Mouse (Mus musculus): ENCODE measurements at regions not wholly inside any gene's neighbourhood (a gene's known extent, or its start where the extent isn't known, plus 50 kb on each side); places are given as distances from the start of the nearest gene placed in this dataset.
"Not testable (repeated sequence)": the region's sequence is repeated elsewhere in the genome, so short reads cannot be mapped to it uniquely, and the experiment has no call there.

DNA sequence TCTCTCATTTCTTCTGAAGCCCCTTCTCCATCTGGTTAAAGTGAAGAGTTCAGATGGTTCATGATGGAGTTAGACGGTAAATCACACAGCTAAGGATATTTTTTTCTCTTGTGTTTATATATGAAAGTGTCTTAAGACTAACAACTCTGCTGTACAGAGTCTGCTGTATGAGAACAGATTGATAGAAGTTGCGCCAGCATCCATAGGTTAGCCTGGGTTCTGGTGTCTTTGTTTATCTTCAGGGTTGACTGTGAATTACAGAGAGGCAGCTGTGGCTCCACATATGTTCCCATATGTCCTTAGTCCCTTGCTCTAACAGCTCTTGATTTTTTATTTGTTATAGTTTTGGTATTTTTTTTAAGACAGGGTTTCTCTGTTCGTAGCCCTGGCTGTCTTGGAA, 334.9 kb upstream of the Api5 start:
- DNase-seq: no peak

DNA sequence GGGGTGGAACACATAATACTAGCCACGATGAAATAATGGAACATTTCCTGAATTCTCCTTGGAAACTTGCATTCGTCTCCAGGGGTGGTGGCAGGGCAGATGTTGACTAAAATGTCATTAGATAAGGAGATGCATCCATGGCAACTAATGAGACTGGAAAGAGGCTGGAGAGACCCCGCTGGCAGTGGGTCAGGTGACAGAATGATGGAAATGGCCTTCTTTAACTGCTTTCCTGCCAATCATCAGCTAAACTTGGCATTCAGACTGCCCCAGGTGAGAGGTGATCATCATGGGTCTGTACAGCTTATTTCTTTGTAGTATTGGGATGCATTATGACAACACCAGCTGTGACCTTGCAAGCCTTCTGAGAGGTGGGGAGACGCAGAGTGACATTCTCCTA, 334.3 kb upstream of the Api5 start:
- peak; percentile 35 for DNase-seq

DNA sequence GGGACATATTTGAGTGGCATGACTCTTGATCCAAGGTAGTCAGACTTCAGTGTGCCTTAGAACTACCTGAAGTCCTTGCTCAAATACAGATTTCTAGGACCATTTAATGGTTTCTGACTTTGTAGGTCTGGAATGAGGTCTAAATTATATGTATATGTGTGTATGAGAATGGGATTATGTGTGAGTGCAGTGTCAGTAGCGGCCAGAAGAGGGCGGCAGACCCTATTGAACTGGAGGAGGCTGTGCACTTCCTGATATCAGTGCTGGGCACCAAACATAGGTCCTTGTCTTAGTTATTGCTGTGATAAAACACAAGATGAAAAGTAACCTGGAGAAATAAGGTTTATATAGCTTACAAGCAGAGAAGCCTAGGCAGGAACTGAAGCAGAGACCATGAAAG, 328.6 kb upstream of the Api5 start:
- no peak for DNase-seq

DNA sequence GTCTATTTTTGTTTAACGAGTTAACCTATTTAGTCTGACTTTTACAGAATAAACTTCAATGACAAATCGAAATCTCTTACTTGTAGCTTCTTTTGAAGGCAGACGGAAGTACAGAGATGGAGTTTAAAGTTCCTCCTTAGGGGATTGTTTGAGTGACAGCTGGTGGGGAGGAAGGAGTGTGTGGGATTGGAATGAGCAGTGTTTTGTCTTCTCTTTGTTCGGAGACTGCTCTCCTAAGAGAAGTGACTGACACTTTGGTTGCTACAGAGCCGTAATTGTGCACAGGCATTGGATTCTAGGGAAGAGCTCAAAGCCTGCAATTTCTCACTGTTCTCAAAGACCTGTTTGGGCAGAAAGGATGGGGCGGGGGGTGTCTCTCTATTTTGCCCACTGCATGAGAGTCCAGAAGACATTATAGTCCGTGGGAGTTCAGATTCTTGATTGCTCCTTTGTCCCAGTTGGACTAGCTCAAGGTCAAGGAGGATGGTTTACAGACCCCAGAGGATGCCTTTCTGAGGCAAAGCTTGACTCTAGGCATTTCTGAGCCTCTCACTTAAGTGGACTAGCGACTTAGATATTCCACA, 327.0 kb upstream of the Api5 start:
- DNase-seq: no peak

DNA sequence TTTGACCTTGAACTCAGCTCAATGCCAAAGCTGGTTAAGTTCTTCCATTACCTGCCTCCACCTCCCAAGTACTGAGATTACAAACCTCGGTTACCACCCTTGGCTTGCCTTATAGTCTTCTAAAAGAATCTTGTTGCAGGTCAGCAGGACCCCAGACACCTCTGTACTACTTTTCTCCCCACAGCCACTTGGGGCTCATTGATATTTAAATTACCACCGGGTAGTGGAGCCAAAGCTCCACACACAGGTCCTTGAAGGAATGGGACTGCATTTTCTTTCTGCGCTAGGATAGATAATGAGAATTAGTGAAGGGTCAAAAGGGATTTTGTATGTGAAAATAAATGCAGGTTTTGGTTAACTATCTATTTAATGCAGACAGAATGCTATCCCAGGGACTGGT, 326.5 kb upstream of the Api5 start:
- DNase-seq: no peak

DNA sequence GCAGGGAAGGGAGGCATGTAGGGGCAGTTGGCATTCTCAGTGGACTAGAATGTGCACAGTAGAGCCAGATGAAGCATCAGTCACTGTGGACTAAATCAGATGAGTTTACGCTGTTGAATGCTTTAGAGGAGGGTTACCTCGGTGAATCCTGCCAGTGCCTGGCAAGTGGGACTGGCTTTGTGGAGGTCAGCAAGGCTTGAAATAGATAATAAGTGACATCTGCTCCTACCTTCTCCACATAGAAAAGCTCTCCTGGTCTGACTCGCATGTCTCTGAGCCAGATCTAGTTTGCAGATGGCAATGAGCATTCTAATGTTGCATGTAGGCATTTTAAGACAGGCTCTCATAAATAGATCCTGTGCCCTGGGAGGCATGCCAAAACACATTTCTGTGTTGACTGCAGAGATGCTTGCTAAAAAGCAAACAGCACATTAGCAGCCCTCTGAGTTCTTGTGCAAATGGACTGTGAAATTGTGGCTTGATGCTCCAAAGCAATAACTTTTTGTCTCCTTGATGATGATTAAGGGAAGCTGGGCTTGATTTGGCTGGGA, 310.3 kb upstream of the Api5 start:
- DNase-seq: no peak

DNA sequence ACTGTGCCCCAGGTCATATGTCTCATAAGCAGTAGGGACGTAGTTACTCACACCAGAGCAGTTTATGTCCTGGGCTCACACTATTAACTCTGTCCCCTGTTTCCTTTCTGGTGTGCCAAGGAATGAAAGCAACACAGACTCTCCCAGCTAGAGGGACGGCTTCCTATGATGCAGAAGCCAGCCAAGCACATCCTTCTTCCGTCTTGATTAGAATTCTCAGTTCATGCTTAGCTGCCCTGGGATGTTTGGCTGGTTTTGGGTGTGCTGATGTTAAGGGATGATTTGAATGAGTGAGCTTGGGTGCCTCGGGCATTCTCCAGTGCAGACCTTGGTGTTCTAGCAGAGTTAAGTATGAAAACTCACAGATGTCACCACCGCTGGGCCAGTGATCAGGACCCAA, 291.9 kb upstream of the Api5 start:
- DNase-seq: no peak

DNA sequence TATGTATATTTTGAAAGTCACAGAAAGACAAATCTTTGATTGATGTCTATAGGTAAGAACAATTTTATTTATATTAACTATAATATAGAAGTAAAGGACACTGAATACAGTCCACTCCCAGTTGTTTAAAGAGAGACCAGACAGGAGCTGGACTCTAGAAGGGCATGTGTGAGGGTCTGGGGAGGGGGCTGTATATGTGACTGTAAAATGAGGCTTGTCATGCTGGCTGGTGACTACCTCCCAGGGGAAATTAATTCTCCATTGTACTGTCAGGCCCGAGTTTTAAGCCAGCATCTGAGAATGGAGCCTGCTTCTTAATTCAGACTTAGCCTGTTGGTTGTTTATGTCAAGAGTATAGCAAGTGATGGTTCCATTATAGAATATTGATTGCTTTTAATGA, 261.4 kb upstream of the Api5 start:
- no peak for DNase-seq

DNA sequence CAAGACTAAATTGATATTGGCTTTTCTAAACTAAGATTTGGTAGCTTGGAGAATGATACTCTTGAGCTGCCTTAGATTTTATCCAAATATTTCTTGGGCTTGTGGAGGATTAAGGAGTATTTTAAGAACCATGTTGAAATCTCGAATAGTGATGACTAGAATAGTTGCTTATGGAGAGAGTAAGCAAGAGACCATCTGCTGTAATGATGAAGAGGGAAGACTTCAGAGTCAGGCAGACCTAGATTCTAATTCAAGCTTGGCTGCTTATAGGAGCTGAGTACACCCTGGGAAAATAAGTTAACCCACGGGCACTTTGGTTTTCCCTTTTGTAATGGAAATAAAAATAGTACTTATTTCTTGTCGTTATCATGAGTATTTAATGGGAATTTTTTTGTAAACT, 257.3 kb upstream of the Api5 start:
- no peak for DNase-seq

DNA sequence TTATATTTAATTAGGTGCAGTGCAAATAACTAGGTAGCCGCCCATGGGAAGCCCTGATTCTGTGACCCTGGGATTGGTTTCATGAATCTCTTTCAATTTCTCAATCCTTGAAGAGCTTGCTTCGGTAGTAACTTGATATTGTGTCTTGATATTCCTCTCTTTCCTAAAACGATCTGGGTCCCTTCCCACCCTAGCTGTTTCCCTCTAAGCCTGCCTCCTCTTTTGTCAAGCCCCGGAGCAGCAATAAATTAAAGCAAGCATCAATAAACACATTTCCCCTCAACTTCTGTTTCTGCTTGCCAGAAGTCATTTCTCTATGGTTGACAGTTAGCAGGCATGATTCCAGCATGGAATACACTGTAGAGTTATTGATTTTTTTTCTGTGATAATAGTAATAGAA, 252.6 kb upstream of the Api5 start:
- peak; percentile 13 for DNase-seq

DNA sequence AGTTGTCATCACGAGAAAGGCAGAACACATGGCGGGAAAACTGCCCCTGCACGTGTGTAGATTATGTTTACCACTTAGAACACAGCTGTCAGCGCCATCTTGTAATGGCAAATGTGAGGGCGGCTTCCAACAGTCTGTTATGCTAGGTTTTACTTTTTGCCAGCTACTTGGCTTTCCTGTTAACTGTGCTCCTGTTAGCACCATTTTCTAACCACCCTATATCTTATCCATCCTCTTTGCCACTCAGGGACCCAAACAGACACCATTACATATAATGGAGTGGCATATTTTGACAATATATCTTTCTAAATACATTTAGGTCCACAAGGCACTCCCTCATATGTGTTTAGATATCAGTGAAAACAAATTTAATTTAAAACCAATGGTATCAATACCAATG, 247.7 kb upstream of the Api5 start:
- not testable (repeated sequence) for DNase-seq

DNA sequence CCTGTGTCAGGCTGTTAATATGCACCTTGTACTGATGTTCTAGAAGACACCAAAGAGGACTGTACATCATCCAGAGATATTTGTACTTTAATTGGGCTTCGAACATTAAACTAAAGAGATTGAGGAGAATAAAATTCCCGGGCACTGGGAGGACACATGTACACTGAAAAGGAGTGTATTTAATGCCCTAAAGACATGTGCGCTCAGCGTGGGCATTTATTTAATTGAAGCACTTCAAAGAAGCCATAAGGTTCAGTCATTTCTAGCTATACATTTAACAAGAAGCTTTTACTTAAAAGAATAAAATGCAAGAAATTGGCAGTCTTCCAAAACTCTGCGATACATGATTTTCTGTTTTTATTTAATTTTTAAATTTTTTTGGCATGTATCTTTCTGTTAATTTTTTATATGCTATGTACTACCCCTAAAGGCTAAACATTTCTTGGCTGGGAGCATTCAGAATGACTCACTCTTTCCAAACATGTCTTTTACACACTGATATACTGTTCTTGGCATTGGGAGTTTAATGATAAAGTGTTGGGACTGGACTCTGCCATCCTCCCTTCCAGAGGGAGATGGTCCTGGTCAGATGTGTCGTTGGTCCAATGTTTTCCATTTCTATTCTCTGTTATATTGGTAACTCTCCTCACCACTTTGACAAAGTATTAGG, 242.3 kb upstream of the Api5 start:
- DNase-seq: no peak

DNA sequence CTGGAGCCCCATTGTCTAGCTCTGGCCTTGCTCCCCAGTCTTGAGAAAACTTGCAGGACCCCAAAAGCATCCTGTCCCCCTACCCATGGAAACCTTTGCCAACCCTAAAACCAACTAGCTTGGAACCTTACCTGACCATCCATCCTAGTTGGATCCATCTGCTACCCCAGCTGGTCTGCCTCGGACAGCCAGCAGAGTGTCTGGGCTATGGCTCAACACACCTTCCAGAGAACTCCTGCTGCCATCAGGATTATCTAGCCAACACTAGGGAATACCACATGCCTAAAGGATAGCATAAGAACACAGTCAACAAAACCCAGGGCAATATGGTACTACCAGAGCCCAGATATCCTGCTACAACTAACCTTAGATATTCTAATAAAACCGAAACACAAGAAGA, 227.9 kb upstream of the Api5 start:
- no peak for DNase-seq

DNA sequence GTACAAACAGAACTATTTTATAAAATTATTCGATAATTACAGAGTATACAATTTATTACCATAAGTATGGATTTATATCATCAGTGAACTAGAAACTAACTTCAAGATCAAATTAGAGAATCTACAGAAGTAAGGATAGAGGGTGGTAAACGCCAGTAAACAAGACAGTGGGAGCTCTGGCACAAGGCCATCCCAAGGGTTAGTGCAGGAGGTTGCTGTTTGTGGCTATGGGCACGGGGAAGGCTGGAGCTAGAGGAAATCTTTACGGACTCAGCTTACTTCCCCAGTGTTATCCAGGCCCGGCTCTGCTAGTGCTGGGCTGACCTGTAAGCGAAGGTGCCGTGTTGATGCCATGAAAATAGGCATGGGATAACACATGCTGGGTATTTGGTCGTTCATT, 220.5 kb upstream of the Api5 start:
- no peak for DNase-seq

All from retina, postnatal 1 day (tissue).